Mouse (Mus musculus) brain, embryonic 14.5 days (tissue): ENCODE measurements around the gene Nid2.

ENCODE experiments used
- CTCF ChIP-seq: fragments of 200-500 bp; IDR thresholded peaks from 2 replicates; pipeline ENCODE4 v1.5.1; 2012; ENCODE audit warnings: inconsistent platforms, mild to moderate bottlenecking, moderate library complexity, borderline replicate concordance; ENCODE audit not compliant: insufficient read depth, insufficient read length; ENCODE audit errors: extremely low read depth
- POLR2A ChIP-seq: fragments of 200-500 bp; IDR thresholded peaks from 2 replicates; pipeline ENCODE4 v1.6.1; 2012; ENCODE audit warnings: mild to moderate bottlenecking, inconsistent platforms, borderline replicate concordance; ENCODE audit not compliant: poor library complexity, insufficient read depth, insufficient read length, severe bottlenecking; ENCODE audit errors: extremely low read depth

DNA sequence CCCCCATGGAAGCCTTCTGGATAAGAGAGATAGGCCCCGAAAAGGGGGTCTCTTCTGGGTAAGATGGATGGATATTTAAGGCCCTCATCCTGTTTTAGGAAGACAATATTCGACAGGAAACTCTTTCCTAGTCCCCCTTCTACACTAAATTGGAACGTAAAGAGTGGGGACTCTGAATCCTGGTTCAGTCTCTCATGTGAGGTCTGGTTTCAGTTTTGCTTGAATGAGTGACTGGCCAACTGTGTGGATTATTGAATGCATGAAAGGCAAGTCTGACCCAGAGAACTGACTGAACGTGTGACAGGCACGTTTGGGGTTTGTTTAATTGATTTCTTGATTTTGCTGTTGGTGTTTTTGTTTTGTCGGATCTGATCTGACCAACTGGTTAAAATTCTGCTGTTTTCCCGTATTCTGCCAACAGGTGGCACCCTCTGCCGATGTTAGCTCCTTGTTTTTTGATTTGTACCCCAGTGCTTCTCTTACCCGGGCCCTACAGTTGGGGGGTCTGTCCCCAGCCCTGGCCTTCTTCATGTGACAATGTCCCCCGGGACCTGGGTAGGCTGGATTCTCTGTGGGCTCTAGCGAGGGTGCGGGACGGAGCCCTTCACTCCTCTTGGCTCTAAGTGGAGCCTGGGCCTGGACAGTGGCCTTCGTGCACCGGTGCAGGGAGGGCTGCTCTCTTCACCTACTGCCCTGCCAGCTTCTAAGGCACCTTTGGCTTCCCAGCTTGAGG, 88.7 kb downstream of the Nid2 start:
- TF ChIP-seq CTCF (peak; percentile 77), POLR2A (no peak)
